1 mouse cellular context compared by ENCODE assay signal in the genomic region with DNA sequence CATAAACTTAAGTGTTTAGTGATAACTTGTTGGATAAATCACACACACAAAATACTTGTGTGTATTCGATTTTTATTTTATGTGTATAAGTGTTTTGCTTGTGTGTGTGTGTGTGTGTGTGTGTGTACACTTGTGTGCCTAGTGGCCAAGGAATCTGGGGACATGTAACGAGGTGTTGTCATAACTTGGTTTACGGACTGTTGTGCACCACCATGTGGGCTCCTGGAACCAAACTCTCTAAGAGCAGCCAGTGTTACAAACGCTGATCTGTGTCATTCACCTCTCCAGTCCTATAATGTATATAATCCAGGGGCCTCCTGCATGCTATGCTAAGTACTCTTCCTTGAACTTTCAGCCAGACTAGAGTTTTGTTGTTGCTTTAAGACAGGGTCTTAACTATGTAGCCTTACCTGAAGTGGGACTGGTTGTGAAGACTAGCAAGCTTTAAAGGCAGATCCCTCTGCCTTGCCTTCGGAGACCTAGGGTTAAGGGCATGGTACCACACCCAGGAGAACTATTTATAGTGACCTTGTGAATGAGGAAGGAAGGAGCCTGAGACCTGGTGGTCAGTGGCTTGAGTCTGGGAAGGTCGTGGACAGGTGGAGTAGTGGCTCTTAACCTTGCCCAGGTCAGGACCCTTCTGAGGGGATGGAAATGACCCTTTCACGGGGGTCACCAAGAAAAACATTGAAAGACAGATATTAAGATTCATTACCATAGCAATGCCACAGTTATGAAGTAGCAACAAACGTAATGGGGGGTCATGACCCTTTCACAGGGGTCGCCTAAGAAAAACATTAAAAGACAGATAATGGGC.
TF ChIP-seq lines count a peak whose summit lies in the region.

No protein-coding gene starts in this region.

TF ChIP-seq in CH12.LX, 34 proteins besides CTCF, POLR2A, EP300 and RAD21 (continued from another document):
- TF ChIP-seq E2F4 (IDR thresholded peaks at IDR 0.05; ENCODE audit: insufficient replicate concordance, low read depth, low read length) = no peak
- peak; percentile 64 for TF ChIP-seq MYC (IDR thresholded peaks at IDR 0.05; ENCODE audit: low read depth, low read length)
- no peak for TF ChIP-seq KAT2A (IDR thresholded peaks at IDR 0.05; ENCODE audit: insufficient replicate concordance, low read length)
- TF ChIP-seq ZKSCAN1 (IDR thresholded peaks at IDR 0.05; ENCODE audit: borderline replicate concordance, low read depth, low read length) = no peak
- TF ChIP-seq SIN3A (IDR thresholded peaks at IDR 0.05; ENCODE audit: low read length) = peak; percentile 52; the same call in 1 of the 2 replicates
- TF ChIP-seq CHD1 (IDR thresholded peaks at IDR 0.05; ENCODE audit: low read depth, low read length) = no peak; the same call in 1 of the 2 replicates
- 0 out of 2 replicates have a peak, but pooled peaks have one; percentile 19 for TF ChIP-seq TBP (conservative IDR thresholded peaks at IDR 0.05; ENCODE audit: low read depth, low read length)
- no peak for TF ChIP-seq JUND (conservative IDR thresholded peaks at IDR 0.05; ENCODE audit: low read depth, low read length)
- TF ChIP-seq TCF12 (IDR thresholded peaks at IDR 0.05; ENCODE audit: low read depth, low read length) = no peak; the same call in 1 of the 2 replicates
- TF ChIP-seq MXI1 (IDR thresholded peaks at IDR 0.05; ENCODE audit: low read depth, low read length) = peak; percentile 45; the same call in 1 of the 2 replicates
